Mouse (Mus musculus): Measurements from ENCODE around the gene Cog4. TPM values are rescaled to one million over a fixed set of nuclear protein-coding genes. Genes with fewer than 3 reads are reported as not detected.
A peak's percentile ranks its signal among the peaks of the same experiment; 100 is the strongest.
"Not testable (repeated sequence)": the region's sequence is repeated elsewhere in the genome, so short reads cannot be mapped to it uniquely, and the experiment has no call there.

Cog4 gene
- polyA plus RNA-seq, 1 experiment from 2014 or later = 67.1 TPM

DNA sequence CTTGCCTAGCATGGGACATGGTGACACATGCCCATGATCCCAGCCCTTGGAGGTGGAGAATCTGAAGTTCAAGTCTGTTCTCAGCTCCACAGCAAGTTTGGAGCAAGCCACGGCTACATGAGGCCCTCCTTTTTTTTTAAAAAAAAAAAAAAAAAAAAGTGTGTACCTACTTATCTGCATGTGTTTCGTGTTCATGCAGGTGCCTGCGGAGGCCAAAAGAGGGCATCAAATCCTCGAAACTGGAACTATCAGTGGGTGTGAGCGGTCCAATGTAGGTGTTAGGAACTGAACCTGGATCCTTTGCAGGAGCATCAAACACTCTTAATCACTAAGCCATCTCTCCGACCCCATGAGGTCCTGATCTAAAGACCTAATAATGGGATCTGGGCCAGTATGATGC, 51.1 kb downstream of the Cog4 start:
- H3K4me2 ChIP-seq (replicated peaks) = no peak overlapping the region
- peaks cover 3% of the 10 kb centered on the region; the same call in 1 of the 2 replicates for H3K4me1 ChIP-seq
- H3K27me3 ChIP-seq = no peaks in the 10 kb centered on the region
- WGBS = 92% methylated on average over 6 of the region's 6 CpGs
- H3K36me3 ChIP-seq = 0 out of 2 replicates have a peak, but pooled peaks cover 6% of the 10 kb centered on the region
- H3K27ac ChIP-seq (replicated peaks) = no peak overlapping the region
- H3K9me3 ChIP-seq = no peaks in the 10 kb centered on the region
- H3K9ac ChIP-seq (replicated peaks) = no peak overlapping the region
- no peak for ATAC-seq (replicated peaks)
- no peak overlapping the region for H3K4me3 ChIP-seq

DNA sequence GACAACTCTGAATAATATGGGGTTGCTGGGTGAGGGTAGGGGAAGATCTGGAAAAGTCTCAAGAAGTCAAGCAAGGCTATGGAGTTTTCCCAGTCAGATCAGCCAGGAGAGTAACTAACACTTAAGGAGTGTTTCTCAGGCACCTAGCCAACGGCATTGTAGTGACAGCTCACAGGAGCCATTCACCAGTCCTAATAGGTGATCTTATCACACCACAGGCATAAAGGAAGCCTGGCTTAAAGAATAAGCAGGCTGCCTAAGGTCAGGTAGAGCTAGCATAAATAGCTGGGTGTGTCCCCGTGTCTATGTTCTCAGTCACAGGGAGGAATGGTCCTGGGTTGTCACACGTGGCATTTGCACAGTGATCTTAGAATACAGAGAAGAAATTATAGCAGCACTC, 54.7 kb downstream of the Cog4 start:
- 68% methylated on average over 3 of the region's 3 CpGs for WGBS
- Histone ChIP-seq H3K36me3 (0 out of 2 replicates have a peak, but pooled peaks cover 6% of the 10 kb centered on the region), H3K9me3 (no peaks in the 10 kb centered on the region), H3K27me3 (no peaks in the 10 kb centered on the region), H3K27ac (replicated peaks) (no peak overlapping the region), H3K4me1 (peaks cover 3% of the 10 kb centered on the region; the same call in 1 of the 2 replicates), H3K4me2 (replicated peaks) (no peak overlapping the region), H3K9ac (replicated peaks) (no peak overlapping the region), H3K4me3 (no peak overlapping the region)
- ATAC-seq (replicated peaks) = no peak

DNA sequence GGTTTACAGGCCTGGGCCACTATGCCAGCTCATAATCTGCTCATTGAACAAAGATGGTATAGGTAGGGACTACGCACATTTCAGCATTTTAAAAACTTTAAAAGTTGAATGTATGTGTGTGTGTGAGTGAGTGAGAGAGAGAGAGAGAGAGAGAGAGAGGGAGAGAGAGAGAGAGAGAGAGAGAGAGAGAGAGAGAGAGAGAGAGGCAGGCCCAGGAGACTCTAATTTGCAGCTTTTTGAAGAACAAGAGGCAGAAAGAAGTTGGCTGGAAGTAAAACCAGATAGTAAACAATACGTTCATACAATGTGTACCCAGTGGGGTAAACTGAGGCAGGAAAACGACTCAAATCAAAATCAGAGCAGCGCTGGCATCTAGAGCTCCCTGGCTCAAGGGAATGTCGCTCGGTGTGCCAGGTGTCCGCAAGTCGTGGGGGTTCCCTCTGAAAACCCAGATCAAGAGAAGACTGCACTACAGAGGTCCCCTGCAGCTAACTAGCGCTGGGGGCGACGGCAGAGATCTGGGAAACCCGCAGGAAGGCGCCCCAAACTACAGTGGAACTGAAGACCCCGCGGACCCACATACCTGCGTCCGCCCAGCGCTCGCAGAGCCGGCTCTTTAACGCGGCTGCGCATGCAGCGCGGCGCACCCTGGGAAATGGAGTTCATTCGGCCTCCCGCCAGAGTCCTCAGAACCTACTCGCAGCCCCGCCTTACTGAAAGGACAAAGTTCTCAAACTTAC, 55.6 kb downstream of the Cog4 start, which contains the start of gene Fuk:
Gene Fuk, minus strand, starts transcription at position 650 of the 740 bp plus-strand sequence.
- Histone ChIP-seq H3K9me3 (no peaks in the 10 kb centered on the region), H3K36me3 (0 out of 2 replicates have a peak, but pooled peaks cover 6% of the 10 kb centered on the region), H3K27ac (replicated peaks) (no peak within 1 kb of the TSS), H3K4me3 (peak within 1 kb of the TSS; percentile 75), H3K9ac (replicated peaks) (peak within 1 kb of the TSS; percentile 66), H3K4me1 (peaks cover 3% of the 10 kb centered on the region; the same call in 1 of the 2 replicates), H3K4me2 (replicated peaks) (peak within 1 kb of the TSS; percentile 63), H3K27me3 (no peaks in the 10 kb centered on the region)
- ATAC-seq (replicated peaks) = peak; percentile 97
- WGBS = 3% methylated on average over 30 of the region's 30 CpGs

DNA sequence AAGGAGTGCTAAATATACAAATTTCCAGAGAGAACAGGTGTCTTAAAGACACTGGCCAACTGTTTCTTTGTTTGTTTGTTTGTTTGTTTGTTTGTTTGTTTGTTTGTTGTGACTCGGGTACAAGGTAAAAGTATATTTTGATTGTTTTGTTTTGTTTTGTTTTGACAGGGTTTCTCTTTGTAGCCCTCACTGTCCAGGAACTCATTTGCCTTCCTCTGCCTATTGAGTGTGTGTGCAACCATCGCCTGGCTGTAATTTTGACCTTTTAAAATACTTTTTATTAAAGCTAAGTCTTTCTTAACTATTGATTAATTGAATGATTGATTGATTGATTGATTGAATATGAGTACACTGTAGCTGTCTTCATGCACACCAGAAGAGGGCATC, 56.2 kb downstream of the Cog4 start:
- Histone ChIP-seq H3K27me3 (no peaks in the 10 kb centered on the region), H3K4me2 (replicated peaks) (peak overlapping the region; percentile 63), H3K27ac (replicated peaks) (no peak overlapping the region), H3K9me3 (no peaks in the 10 kb centered on the region), H3K9ac (replicated peaks) (no peak overlapping the region), H3K36me3 (0 out of 2 replicates have a peak, but pooled peaks cover 6% of the 10 kb centered on the region), H3K4me3 (peak overlapping the region; percentile 75), H3K4me1 (peaks cover 3% of the 10 kb centered on the region; the same call in 1 of the 2 replicates)
- peak; percentile 35; the same call in 1 of the 2 replicates for ATAC-seq (replicated peaks)
- 62% methylated on average over 2 of the region's 2 CpGs for WGBS

DNA sequence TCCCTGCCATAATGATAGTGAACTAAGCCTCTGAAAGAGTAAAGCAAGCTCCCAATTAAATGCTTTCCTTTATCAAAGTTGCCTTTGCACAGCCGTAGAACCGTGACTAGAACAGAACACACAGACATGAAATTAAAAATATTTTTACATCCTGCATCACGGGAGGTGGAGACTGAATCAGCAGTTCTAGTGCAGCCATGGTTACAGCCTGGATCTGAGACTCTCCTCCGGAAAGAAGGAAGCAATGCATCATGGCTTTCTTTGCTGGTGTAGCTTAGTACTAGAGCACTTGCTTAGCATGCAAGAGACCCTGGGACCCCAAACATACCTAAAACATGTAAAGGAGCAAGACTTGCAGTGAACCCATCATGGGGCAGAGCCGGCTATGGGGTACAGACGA, 59.0 kb downstream of the Cog4 start:
- no peak overlapping the region for H3K27ac ChIP-seq (replicated peaks)
- H3K27me3 ChIP-seq = no peaks in the 10 kb centered on the region
- H3K4me3 ChIP-seq = no peak overlapping the region
- WGBS = 91% methylated on average over 6 of the region's 6 CpGs
- no peaks in the 10 kb centered on the region for H3K9me3 ChIP-seq
- ATAC-seq (replicated peaks) = no peak
- peaks cover 3% of the 10 kb centered on the region; the same call in 1 of the 2 replicates for H3K4me1 ChIP-seq
- no peaks in the 10 kb centered on the region for H3K36me3 ChIP-seq
- H3K4me2 ChIP-seq (replicated peaks) = no peak overlapping the region
- no peak overlapping the region for H3K9ac ChIP-seq (replicated peaks)

DNA sequence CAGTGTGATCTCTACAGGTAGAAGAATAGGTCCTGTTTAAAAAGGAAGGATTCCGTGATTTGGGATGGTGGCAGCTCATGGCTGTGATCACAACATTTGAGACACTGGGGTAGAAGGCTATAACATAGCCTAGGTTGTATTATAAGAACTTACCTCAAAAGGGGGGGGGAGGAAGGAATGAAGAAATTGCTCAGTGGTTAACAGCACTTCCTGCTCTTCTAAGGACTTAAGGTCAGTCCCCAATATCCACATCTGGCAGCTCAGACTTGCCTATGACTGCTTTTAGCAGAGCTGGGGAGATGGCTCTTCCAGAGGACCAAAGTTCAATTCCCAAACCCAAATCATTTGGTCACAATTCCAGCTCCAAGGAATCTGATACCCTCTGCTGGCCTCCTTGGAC, 60.3 kb downstream of the Cog4 start:
- H3K4me1 ChIP-seq = peaks cover under 1% of the 10 kb centered on the region; the same call in 1 of the 2 replicates
- no peak for ATAC-seq (replicated peaks)
- H3K4me2 ChIP-seq (replicated peaks) = no peak overlapping the region
- H3K27me3 ChIP-seq = no peaks in the 10 kb centered on the region
- WGBS = 89% methylated on average over 1 of the region's 1 CpGs
- no peak overlapping the region for H3K9ac ChIP-seq (replicated peaks)
- H3K9me3 ChIP-seq = no peaks in the 10 kb centered on the region
- H3K36me3 ChIP-seq = no peaks in the 10 kb centered on the region
- H3K4me3 ChIP-seq = no peak overlapping the region
- no peak overlapping the region for H3K27ac ChIP-seq (replicated peaks)

DNA sequence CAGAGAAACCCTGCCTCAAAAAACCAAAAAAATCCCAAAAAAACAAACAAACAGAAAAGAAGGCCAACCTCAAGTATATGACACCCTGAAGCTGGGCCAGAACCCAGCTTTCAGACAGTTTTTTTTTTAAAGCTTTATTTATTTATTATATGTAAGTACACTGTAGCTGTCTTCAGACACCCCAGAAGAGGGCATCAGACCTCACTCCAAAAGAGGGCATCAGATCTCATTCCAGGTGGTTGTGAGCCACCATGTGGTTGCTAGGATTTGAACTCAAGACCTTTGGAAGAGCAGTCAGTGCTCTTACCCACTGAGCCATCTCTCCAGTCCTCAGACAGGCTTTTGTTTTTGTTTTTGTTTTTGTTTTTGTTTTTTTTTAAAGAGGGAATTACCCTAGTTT, 63.5 kb downstream of the Cog4 start:
- ATAC-seq (replicated peaks); H3K9me3 ChIP-seq; H3K36me3 ChIP-seq: not testable (repeated sequence)

DNA sequence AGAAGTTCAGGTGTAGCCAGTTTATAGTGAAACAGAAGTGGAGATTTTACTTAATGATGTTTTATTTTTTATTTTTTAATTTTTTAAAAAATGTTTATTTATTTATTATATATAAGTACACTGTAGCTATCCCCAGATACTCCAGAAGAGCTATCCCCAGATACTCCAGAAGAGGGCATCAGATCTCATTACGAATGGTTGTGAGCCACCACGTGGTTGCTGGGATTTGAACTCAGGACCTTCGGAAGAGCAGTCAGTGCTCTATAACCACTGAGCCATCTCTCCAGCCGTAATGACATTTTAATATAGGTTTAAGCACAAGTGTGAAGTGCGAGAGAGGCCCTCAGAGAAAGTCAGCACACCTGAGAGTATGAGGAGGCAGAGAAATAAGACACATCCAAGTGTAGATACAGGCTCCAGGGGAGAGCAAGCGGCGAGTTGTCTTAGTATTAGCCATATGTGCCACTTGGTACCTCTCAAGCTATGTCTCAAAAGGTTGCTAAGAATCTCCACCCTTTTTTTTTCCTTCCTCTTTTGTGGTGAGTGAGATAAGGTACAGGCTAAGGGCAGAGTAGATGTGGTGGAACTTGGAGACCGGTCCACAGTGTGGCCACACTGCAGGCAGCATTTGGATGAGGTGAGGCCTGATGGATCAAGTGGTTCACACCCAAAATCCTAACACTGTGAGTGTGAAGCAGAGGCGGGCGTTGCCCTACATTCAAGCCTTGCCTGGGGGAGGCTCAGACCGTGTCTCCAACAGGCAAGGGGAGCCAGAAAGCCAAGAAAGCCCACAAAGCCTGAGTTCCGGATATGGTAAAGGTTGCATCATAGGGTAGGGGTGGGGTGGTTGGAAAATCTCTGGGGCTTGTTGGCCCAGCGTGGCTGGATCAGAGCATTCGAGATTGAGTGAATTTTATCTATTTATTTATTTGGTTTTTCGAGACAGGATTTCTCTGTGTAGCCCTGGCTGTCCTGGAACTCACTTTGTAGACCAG, 65.5 kb downstream of the Cog4 start:
- Histone ChIP-seq H3K4me2 (replicated peaks) (no peak overlapping the region), H3K27ac (replicated peaks) (no peak overlapping the region), H3K9me3 (no peaks in the 10 kb centered on the region), H3K4me3 (no peak overlapping the region), H3K4me1 (no peaks in the 10 kb centered on the region), H3K27me3 (no peaks in the 10 kb centered on the region), H3K36me3 (no peaks in the 10 kb centered on the region), H3K9ac (replicated peaks) (no peak overlapping the region)
- 87% methylated on average over 15 of the region's 15 CpGs for WGBS
- ATAC-seq (replicated peaks) = no peak

More for the DNA sequence above, 63.5 kb downstream of the Cog4 start:
- H3K9ac ChIP-seq (replicated peaks); H3K4me1 ChIP-seq; H3K4me3 ChIP-seq; H3K27ac ChIP-seq (replicated peaks); H3K27me3 ChIP-seq; H3K4me2 ChIP-seq (replicated peaks): not testable (repeated sequence)

DNA sequence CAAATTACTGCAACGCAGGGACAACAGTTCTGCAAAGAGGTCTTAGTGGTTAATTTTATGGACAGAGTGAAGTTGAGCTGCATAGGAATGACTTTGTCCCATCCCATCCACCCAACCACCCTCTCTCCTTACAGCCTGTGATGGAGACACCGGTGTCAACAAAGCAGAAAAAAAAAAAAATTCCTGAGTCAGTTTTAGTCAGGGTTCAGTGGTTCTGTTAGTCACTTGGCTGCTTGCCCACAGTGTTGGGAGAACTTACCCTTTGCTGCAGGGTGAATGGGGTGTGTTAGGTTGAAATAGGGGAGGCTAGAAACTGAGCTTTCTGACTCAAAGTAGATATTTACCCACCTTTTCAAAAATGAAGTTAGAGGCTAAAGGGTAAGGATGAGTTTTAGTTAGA, 71.0 kb downstream of the Cog4 start:
- H3K27me3 ChIP-seq = no peaks in the 10 kb centered on the region
- H3K4me2 ChIP-seq (replicated peaks) = no peak overlapping the region
- H3K4me1 ChIP-seq = peaks cover 24% of the 10 kb centered on the region
- no peak overlapping the region for H3K4me3 ChIP-seq
- no peak overlapping the region for H3K27ac ChIP-seq (replicated peaks)
- H3K9me3 ChIP-seq = no peaks in the 10 kb centered on the region
- no peak for ATAC-seq (replicated peaks)
- no peak overlapping the region for H3K9ac ChIP-seq (replicated peaks)
- WGBS = 65% methylated on average over 2 of the region's 2 CpGs
- H3K36me3 ChIP-seq = no peaks in the 10 kb centered on the region

DNA sequence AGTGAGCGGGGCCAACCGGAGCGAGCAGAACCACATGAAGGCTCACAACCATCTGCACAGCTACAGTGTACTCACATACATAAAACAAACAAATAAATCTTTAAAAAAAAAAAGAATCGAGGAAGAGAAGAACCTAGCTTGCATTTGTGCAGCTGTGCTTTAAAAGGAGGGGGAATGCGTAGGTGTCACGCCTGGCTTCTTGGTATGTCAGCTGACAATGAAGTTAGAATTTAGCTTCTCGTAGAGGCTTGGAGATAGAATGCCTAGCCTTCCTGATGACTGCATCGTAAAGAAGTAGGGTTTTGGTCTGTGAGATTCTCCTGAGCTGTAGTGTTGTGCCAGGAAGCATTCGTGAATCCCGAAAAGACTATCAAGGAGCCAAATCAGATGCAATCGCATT, 71.6 kb downstream of the Cog4 start:
- no peak overlapping the region for H3K4me3 ChIP-seq
- no peaks in the 10 kb centered on the region for H3K36me3 ChIP-seq
- H3K4me1 ChIP-seq = peaks cover 24% of the 10 kb centered on the region
- H3K4me2 ChIP-seq (replicated peaks) = no peak overlapping the region
- H3K9ac ChIP-seq (replicated peaks) = no peak overlapping the region
- WGBS = 89% methylated on average over 11 of the region's 11 CpGs
- H3K27ac ChIP-seq (replicated peaks) = no peak overlapping the region
- ATAC-seq (replicated peaks) = no peak
- no peaks in the 10 kb centered on the region for H3K9me3 ChIP-seq
- no peaks in the 10 kb centered on the region for H3K27me3 ChIP-seq

DNA sequence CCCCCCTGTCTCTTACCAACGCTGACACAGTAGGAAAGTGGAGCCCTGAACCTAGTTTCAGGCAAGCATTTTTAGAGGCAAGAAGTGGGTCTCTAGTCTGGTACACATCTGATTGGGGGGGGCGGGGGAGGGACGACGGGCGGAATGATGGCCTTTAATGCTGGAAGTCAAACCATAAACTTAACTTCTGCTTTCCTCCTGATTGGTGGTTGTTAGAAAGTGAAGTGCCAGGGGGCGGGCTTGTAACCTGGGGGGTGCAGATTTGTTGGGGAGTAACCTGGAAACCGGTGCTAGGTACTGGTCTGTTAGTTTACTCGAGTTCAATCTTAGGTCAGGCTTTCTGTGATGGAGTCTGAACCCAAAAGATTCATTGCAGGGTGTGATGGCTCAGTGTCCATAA, 72.1 kb downstream of the Cog4 start:
- H3K27ac ChIP-seq (replicated peaks) = no peak overlapping the region
- no peaks in the 10 kb centered on the region for H3K36me3 ChIP-seq
- no peak overlapping the region for H3K4me2 ChIP-seq (replicated peaks)
- H3K27me3 ChIP-seq = no peaks in the 10 kb centered on the region
- no peak for ATAC-seq (replicated peaks)
- WGBS = 80% methylated on average over 8 of the region's 8 CpGs
- H3K4me3 ChIP-seq = no peak overlapping the region
- peaks cover 24% of the 10 kb centered on the region for H3K4me1 ChIP-seq
- H3K9ac ChIP-seq (replicated peaks) = no peak overlapping the region
- H3K9me3 ChIP-seq = no peaks in the 10 kb centered on the region
